Mouse (Mus musculus) heart, adult 2 months (tissue): ENCODE results near the gene Slc38a4.

Experiments used
- CTCF ChIP-seq: fragments of 200-600 bp; IDR thresholded peaks from 2 replicates; pipeline ENCODE4 v1.8.1; 2022; ENCODE audit warnings: antibody characterized with exemption, mild to moderate bottlenecking, moderate library complexity
- POLR2A ChIP-seq: fragments of 200-500 bp; IDR thresholded peaks from 2 replicates; pipeline ENCODE4 v1.6.1; 2011; ENCODE audit warnings: mild to moderate bottlenecking, low read depth, low read length, control low read depth; ENCODE audit not compliant: insufficient read depth

GRCm38 (mm10) chr15:97028046-97028634 lies 27.6 kb downstream of the Slc38a4 start:
- TF ChIP-seq CTCF (no peak), POLR2A (no peak)
